Mouse (Mus musculus): Measurements from ENCODE around the gene Mki67.

DNA sequence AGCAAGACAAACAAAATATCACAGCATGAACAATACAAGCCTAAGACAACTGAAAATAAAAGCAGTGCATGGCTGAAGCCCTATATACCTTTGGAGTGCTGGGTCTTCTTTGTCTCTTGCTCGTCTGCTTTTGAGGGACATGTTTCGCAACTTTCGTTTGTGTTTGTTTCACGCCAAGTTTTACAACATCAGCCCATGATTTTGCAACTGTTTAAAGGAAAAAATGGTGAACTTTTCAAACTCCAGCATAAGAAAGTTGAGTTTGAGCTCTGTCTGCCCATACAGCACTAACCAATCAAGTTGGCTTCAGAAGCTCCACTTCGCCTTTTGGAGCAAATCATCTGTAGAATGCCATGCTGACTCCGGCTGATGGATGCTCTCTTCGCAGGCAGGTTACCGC lies 11.9 kb downstream of the Mki67 start:
- TF ChIP-seq CTCF (conservative IDR thresholded peaks at IDR 0.05; ENCODE audit: insufficient read depth, insufficient read length, low read depth, low read length) (no peak), POLR2A (IDR thresholded peaks at IDR 0.05; ENCODE audit: low read depth, low read length) (no peak)

Data from kidney, adult 2 months (tissue).